Mouse (Mus musculus): ENCODE results near the gene Nle1. TPM values are rescaled to one million over a fixed set of nuclear protein-coding genes. Genes with fewer than 3 reads are reported as not detected.

Nle1 gene
- polyA plus RNA-seq, 1 experiment from 2014 or later, result 24.3 TPM

DNA sequence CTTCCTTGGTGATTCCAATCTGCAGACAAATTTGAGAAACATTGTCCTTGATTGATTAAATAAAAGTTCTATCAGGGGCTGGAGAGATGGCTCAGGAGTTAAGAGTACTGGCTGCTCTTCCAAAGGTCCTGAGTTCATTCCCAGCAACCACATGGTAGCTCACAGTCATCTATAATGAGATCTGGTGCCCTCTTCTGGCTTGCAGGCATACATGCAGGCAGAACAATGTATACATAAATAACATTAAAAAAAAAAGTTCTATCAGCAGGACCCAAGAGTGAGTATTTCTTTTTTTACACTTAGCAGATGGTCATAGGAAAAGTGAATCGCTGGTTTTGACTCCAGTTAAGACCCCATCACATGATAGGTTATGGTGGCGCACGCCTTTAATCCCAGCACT lies 21.7 kb downstream of the Nle1 start:
- H3K4me2 ChIP-seq, result no peak overlapping the region
- H3K4me3 ChIP-seq (replicated peaks), result no peak overlapping the region
- H3K27me3 ChIP-seq, result peaks cover 3% of the 10 kb centered on the region; the same call in 1 of the 2 replicates
- no peaks in the 10 kb centered on the region for H3K9me3 ChIP-seq (replicated peaks)
- no peak for ATAC-seq (ENCODE audit: low read depth)
- no peak for DNase-seq
- WGBS (ENCODE audit: insufficient replicate concordance), result 68% methylated on average over 3 of the region's 3 CpGs
- peaks cover 28% of the 10 kb centered on the region for H3K4me1 ChIP-seq (replicated peaks)
- H3K9ac ChIP-seq, result no peak overlapping the region
- H3K27ac ChIP-seq, result no peak overlapping the region
- H3K36me3 ChIP-seq, result peaks cover 6% of the 10 kb centered on the region; the same call in 1 of the 2 replicates

DNA sequence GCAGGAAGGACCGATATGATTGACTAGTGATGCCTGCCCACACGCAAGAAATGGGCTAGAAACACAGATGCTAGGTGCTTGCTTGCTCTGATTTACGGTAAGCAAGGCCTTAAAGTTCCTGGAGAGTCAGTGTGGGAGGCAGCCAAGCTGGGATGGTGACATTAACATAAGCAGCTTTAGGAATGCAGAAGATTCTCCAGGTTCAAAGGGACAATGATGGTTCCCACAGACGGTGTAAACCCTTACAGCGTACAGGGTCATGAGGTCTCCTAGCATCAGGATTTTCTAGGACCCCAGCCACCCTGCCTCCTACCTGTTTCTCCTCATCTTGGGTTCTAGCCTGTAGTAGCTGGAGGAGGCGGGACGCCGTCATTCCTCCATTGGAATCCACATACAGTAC lies 25.0 kb downstream of the Nle1 start:
- ATAC-seq (ENCODE audit: low read depth) (no peak), DNase-seq (no peak)
- 82% methylated on average over 8 of the region's 8 CpGs for WGBS (ENCODE audit: insufficient replicate concordance)
- peaks cover 13% of the 10 kb centered on the region; the same call in 1 of the 2 replicates for H3K36me3 ChIP-seq
- no peaks in the 10 kb centered on the region for H3K27me3 ChIP-seq
- no peak overlapping the region for H3K9ac ChIP-seq
- no peak overlapping the region for H3K27ac ChIP-seq
- H3K9me3 ChIP-seq (replicated peaks), result no peaks in the 10 kb centered on the region
- H3K4me2 ChIP-seq, result no peak overlapping the region
- peaks cover 8% of the 10 kb centered on the region for H3K4me1 ChIP-seq (replicated peaks)
- no peak overlapping the region for H3K4me3 ChIP-seq (replicated peaks)

GRCm38 (mm10) chr11:82877726-82878344 lies 30.4 kb downstream of the Nle1 start:
- 79% methylated on average over 7 of the region's 7 CpGs for WGBS (ENCODE audit: insufficient replicate concordance)

GRCm38 (mm10) chr11:82875631-82876030 lies 32.6 kb downstream of the Nle1 start:
- Histone ChIP-seq H3K27ac (no peak overlapping the region), H3K4me1 (replicated peaks) (peaks cover 21% of the 10 kb centered on the region), H3K9ac (no peak overlapping the region; the same call in 1 of the 2 replicates), H3K36me3 (peaks cover 10% of the 10 kb centered on the region; the same call in 1 of the 2 replicates), H3K27me3 (no peaks in the 10 kb centered on the region), H3K4me2 (no peak overlapping the region), H3K4me3 (replicated peaks) (no peak overlapping the region), H3K9me3 (replicated peaks) (no peaks in the 10 kb centered on the region)
- DNase-seq (no peak), ATAC-seq (ENCODE audit: low read depth) (no peak)
- WGBS (ENCODE audit: insufficient replicate concordance), result 81% methylated on average over 5 of the region's 5 CpGs

More at GRCm38 (mm10) chr11:82877726-82878344, 30.4 kb downstream of the Nle1 start:
- Histone ChIP-seq H3K36me3 (peaks cover 15% of the 10 kb centered on the region; the same call in 1 of the 2 replicates), H3K4me2 (no peak overlapping the region), H3K9ac (no peak overlapping the region), H3K4me1 (replicated peaks) (peaks cover 18% of the 10 kb centered on the region), H3K9me3 (replicated peaks) (no peaks in the 10 kb centered on the region), H3K27me3 (no peaks in the 10 kb centered on the region), H3K27ac (no peak overlapping the region), H3K4me3 (replicated peaks) (no peak overlapping the region)
- DNase-seq, result no peak
- ATAC-seq (ENCODE audit: low read depth), result no peak

GRCm38 (mm10) chr11:82874924-82875323 lies 33.3 kb downstream of the Nle1 start:
- no peaks in the 10 kb centered on the region for H3K27me3 ChIP-seq
- 11% methylated on average over 5 of the region's 5 CpGs for WGBS (ENCODE audit: insufficient replicate concordance)
- H3K4me2 ChIP-seq, result peak overlapping the region; percentile 26
- DNase-seq (no peak), ATAC-seq (ENCODE audit: low read depth) (peak; percentile 19; the same call in 1 of the 2 replicates)
- H3K4me1 ChIP-seq (replicated peaks), result peaks cover 21% of the 10 kb centered on the region
- no peaks in the 10 kb centered on the region for H3K9me3 ChIP-seq (replicated peaks)
- H3K36me3 ChIP-seq, result peaks cover 10% of the 10 kb centered on the region; the same call in 1 of the 2 replicates
- no peak overlapping the region for H3K4me3 ChIP-seq (replicated peaks)
- H3K27ac ChIP-seq, result peak overlapping the region; percentile 70
- H3K9ac ChIP-seq, result peak overlapping the region; percentile 34; the same call in 1 of the 2 replicates

- ATAC-seq (ENCODE audit: low read depth) (peak; percentile 92), DNase-seq (peak; percentile 89)
- H3K4me3 ChIP-seq (replicated peaks), result peak within 1 kb of the TSS; percentile 99
- peaks cover 58% of the 10 kb centered on the region for H3K4me1 ChIP-seq (replicated peaks)
- H3K36me3 ChIP-seq, result 0 out of 2 replicates have a peak, but pooled peaks cover 2% of the 10 kb centered on the region
- no peaks in the 10 kb centered on the region for H3K9me3 ChIP-seq (replicated peaks)
- H3K27me3 ChIP-seq, result no peaks in the 10 kb centered on the region
- 1% methylated on average over 43 of the region's 43 CpGs for WGBS (ENCODE audit: insufficient replicate concordance)
- peak within 1 kb of the TSS; percentile 96 for H3K9ac ChIP-seq
- peak within 1 kb of the TSS; percentile 94 for H3K27ac ChIP-seq
- peak within 1 kb of the TSS; percentile 70 for H3K4me2 ChIP-seq
Observed at GRCm38 (mm10) chr11:82871031-82871446, 37.2 kb downstream of the Nle1 start, which contains the start of gene Rffl. Rffl (minus strand) TSS chr11:82871210.

GRCm38 (mm10) chr11:82870173-82871030 lies 37.8 kb downstream of the Nle1 start:
- Histone ChIP-seq H3K4me3 (replicated peaks) (peak overlapping the region; percentile 99), H3K9ac (peak overlapping the region; percentile 96), H3K4me2 (peak overlapping the region; percentile 70), H3K9me3 (replicated peaks) (no peaks in the 10 kb centered on the region), H3K27me3 (no peaks in the 10 kb centered on the region), H3K27ac (peak overlapping the region; percentile 94), H3K36me3 (0 out of 2 replicates have a peak, but pooled peaks cover 2% of the 10 kb centered on the region), H3K4me1 (replicated peaks) (peaks cover 58% of the 10 kb centered on the region)
- DNase-seq, result peak; percentile 67
- WGBS (ENCODE audit: insufficient replicate concordance), result under 1% methylated on average over 36 of the region's 36 CpGs
- peak; percentile 61 for ATAC-seq (ENCODE audit: low read depth)

DNA sequence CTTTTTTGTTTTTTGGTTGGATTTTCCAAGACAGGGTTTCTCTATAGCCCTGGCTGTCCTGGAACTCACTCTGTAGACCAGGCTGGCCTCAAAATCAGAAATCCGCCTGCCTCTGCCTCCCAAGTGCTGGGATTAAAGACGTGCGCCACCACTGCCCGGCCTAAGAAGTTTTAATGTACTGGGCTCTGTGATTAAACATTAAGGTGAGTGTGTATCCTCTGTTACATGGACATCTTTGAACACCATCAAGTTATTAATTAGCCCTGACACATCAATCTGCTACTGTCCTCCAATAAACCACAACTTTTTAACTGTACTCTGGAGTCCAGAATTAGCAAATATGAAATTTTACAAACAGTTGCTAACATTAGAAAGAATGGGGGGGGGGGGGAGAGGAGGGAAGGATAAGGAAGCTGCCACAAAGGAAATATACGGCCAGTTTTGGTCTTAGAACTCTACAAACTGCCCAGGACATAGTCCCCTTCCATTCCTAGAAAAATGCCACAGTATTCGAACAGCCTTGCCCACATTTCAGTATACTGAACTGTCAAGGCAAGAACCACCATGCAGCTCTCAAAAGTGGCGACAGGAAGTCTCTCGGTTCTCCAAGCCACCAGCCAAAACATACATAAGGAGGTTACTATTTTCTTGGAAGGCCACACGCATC lies 38.6 kb downstream of the Nle1 start:
- no peak for DNase-seq
- H3K9ac ChIP-seq, result peak overlapping the region; percentile 96
- H3K9me3 ChIP-seq (replicated peaks), result no peaks in the 10 kb centered on the region
- H3K4me1 ChIP-seq (replicated peaks), result peaks cover 58% of the 10 kb centered on the region
- 34% methylated on average over 9 of the region's 9 CpGs for WGBS (ENCODE audit: insufficient replicate concordance)
- ATAC-seq (ENCODE audit: low read depth), result no peak
- H3K27ac ChIP-seq, result peak overlapping the region; percentile 94
- no peaks in the 10 kb centered on the region for H3K27me3 ChIP-seq
- 0 out of 2 replicates have a peak, but pooled peaks cover 2% of the 10 kb centered on the region for H3K36me3 ChIP-seq
- peak overlapping the region; percentile 99 for H3K4me3 ChIP-seq (replicated peaks)
- H3K4me2 ChIP-seq, result peak overlapping the region; percentile 70

DNA sequence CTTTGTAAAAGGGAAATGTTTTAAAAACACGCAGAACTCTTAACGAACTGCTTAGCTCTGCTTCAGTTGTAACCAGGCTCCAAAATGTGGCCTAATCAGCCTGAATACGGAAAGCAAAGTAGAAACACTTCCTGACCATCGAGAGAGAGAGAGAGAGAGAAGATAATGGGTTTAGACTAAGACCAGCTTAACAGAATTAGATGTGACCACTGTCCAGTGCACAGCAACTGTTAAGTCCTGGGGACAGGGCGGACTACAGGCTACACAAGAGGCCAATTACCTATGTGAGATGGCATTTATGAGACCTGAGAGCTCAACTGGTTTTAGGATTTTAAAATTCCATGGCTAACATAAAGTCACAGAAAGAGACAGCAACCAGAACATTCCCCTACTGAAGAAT lies 40.3 kb downstream of the Nle1 start:
- WGBS (ENCODE audit: insufficient replicate concordance), result 32% methylated on average over 5 of the region's 5 CpGs
- ATAC-seq (ENCODE audit: low read depth) (no peak), DNase-seq (no peak)
- Histone ChIP-seq H3K9me3 (replicated peaks) (no peaks in the 10 kb centered on the region), H3K36me3 (no peaks in the 10 kb centered on the region), H3K4me3 (replicated peaks) (peak overlapping the region; percentile 99; the same call in 1 of the 2 replicates), H3K9ac (peak overlapping the region; percentile 96; the same call in 1 of the 2 replicates), H3K27ac (peak overlapping the region; percentile 77), H3K4me2 (peak overlapping the region; percentile 70), H3K27me3 (no peaks in the 10 kb centered on the region), H3K4me1 (replicated peaks) (peaks cover 70% of the 10 kb centered on the region)

GRCm38 (mm10) chr11:82866850-82867564 lies 41.2 kb downstream of the Nle1 start:
- Histone ChIP-seq H3K27me3 (no peaks in the 10 kb centered on the region), H3K9me3 (replicated peaks) (no peaks in the 10 kb centered on the region), H3K27ac (peak overlapping the region; percentile 77), H3K9ac (peak overlapping the region; percentile 96), H3K4me2 (peak overlapping the region; percentile 70), H3K4me3 (replicated peaks) (peak overlapping the region; percentile 20), H3K4me1 (replicated peaks) (peaks cover 79% of the 10 kb centered on the region), H3K36me3 (no peaks in the 10 kb centered on the region)
- DNase-seq (peak; percentile 24), ATAC-seq (ENCODE audit: low read depth) (no peak)
- WGBS (ENCODE audit: insufficient replicate concordance), result 24% methylated on average over 7 of the region's 7 CpGs

Measured in liver, embryonic 13.5 days (tissue).